Mouse (Mus musculus): Measurements from ENCODE around the gene Ramp2. TPM values are rescaled to one million over a fixed set of nuclear protein-coding genes. Genes with fewer than 3 reads are reported as not detected.
A peak's percentile ranks its signal among the peaks of the same experiment; 100 is the strongest.

Ramp2 gene
- polyA plus RNA-seq, 1 experiment: 2.7 TPM

DNA sequence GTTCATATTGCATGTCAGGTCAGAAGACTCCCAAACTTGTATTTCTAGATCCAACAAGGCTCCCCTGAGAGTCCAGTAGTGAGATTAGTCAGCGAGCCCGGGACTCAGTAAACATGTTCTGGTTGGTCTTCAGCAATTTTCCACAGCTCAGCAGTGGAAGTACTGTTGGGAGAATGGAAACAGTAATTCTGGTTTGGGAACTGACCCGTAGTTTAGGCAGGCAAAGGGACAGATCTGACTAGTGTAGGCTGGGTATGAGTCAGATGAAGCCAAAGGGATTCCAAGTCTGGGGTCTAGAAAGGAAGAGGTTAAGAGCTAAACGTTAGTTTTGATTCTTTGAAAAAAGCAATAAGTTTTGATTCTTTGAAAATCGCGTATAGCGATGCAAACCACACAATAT, 7.1 kb downstream of the Ramp2 start:
- TF ChIP-seq POLR2A (IDR thresholded peaks at IDR 0.05; ENCODE audit: low read depth, low read length) (peak; percentile 37; the same call in 1 of the 2 replicates), CTCF (IDR thresholded peaks at IDR 0.05; ENCODE audit: borderline replicate concordance, insufficient read depth, low read length) (no peak)
- H3K4me1 ChIP-seq (ENCODE audit: control insufficient read depth, insufficient read depth, low read length): peaks cover 3% of the 10 kb centered on the region; the same call in 1 of the 2 replicates
- H3K27ac ChIP-seq (ENCODE audit: insufficient read depth, low read length): peak overlapping the region; percentile 94
- peak overlapping the region; percentile 50 for H3K4me3 ChIP-seq (ENCODE audit: insufficient read depth, low read length)

DNA sequence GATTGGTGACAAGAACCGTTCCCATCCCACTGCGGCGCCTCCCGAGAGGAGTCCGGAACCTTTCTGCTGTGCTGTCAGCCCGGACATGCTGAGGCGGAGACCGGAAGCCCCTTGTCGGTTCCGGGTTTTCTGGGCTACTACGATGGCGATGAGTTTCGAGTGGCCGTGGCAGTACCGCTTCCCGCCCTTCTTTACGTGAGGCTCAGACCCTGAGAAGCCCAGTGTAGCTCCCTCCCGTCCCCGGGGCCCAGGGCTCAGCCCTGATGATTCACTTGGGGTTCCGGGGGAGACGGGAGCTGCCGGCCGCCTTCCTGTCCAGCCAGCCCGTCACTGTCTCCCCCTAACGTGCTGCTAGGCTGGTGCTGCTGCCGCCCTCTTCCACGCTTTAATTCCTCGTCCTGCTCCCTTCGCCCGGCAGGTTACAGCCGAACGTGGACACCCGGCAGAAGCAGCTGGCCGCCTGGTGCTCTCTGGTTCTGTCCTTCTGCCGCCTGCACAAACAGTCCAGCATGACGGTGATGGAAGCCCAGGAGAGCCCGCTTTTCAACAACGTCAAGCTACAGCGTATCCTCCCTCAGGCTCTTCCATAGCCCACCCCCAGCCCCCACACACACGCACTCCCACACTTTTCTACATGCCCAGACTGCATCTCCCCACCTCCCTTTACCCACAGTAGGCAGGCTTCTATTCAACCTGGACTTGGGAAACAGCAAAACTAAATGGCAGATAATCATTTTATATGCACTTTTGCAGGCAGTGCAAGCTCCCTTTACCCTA, 8.0 kb downstream of the Ramp2 start, which contains the start of gene Vps25:
Gene Vps25, plus strand, starts transcription at position 95 of the 777 bp plus-strand sequence.
- Histone ChIP-seq H3K4me3 (ENCODE audit: insufficient read depth, low read length) (peak within 1 kb of the TSS; percentile 79), H3K4me1 (ENCODE audit: control insufficient read depth, insufficient read depth, low read length) (peaks cover 3% of the 10 kb centered on the region; the same call in 1 of the 2 replicates), H3K27ac (ENCODE audit: insufficient read depth, low read length) (peak within 1 kb of the TSS; percentile 94)
- TF ChIP-seq POLR2A (IDR thresholded peaks at IDR 0.05; ENCODE audit: low read depth, low read length) (peak; percentile 88), CTCF (IDR thresholded peaks at IDR 0.05; ENCODE audit: borderline replicate concordance, insufficient read depth, low read length) (no peak)

DNA sequence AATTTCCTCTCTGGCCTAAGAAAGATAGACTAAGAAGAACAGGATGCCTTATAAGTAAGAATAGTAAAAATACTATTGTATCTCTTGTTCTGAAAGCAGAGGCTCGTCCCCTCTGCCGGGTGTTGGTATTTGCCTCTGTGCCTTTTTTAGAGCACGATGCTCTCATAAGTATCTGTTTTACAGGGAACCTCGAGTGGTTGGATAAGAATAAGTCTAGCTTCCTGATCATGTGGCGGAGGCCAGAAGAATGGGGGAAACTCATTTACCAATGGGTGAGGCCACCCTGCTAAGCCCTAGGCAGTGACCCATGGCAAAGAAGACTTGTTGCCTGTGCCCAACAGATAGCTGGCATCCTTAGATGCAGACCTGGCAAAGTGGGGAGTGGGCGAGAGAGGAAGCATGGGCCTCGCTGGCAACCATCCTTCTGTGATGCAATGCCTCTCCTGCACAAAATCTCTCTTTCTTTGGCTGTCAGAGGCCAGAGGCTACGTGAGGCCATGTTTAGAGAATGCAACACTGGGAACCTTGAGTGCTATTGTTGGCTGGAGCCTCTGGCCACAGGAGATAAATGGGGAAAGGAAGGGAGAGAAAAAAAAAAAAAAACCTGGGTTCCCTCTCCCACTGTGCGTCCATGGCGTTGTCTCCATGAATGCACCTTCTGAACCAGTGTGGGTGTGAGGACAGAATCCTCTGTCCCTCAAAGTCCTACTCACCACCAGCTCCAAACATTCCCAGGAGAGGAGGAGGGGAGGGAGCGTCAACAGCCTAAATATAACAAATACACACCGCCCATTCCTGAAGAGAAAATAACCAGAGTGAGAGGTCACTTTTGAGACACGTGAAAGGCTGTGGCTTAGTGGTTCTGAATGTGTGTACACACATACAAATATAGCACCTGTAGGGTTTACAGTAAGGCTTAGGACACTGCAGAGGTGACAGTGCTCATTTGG, 10.3 kb downstream of the Ramp2 start:
- H3K27ac ChIP-seq (ENCODE audit: insufficient read depth, low read length): no peak overlapping the region
- TF ChIP-seq POLR2A (IDR thresholded peaks at IDR 0.05; ENCODE audit: low read depth, low read length) (no peak), CTCF (IDR thresholded peaks at IDR 0.05; ENCODE audit: borderline replicate concordance, insufficient read depth, low read length) (no peak)
- H3K4me1 ChIP-seq (ENCODE audit: control insufficient read depth, insufficient read depth, low read length): peaks cover 8% of the 10 kb centered on the region; the same call in 1 of the 2 replicates
- H3K4me3 ChIP-seq (ENCODE audit: insufficient read depth, low read length): no peak overlapping the region

DNA sequence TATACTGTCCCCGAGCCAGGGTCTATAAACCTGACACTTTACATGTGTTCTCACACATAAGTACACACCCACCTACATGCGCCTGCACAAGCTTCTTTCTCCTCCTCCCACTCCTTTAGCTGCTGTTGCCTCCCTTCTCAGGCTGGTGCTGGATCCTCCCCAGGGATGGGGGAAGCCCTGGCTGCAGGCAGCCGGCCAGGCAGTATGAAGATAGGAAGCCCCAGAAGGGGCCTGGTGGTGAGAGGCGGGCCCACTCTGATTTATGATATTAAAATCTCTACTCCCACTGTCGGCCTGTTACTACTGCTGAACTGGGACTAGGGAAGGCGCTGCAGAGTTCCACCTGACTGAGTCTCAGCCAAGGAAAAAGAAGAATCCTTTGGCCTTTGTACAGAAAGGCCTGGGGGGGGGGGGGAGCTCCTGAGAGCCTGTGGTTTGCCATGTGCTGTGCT, 13.5 kb downstream of the Ramp2 start:
- Histone ChIP-seq H3K4me3 (ENCODE audit: insufficient read depth, low read length) (peak overlapping the region; percentile 44; the same call in 1 of the 2 replicates), H3K27ac (ENCODE audit: insufficient read depth, low read length) (0 out of 2 replicates have a peak overlapping the region, but pooled peaks have one; percentile 43), H3K4me1 (ENCODE audit: control insufficient read depth, insufficient read depth, low read length) (peaks cover 14% of the 10 kb centered on the region; the same call in 1 of the 2 replicates)
- TF ChIP-seq CTCF (IDR thresholded peaks at IDR 0.05; ENCODE audit: borderline replicate concordance, insufficient read depth, low read length): no peak

DNA sequence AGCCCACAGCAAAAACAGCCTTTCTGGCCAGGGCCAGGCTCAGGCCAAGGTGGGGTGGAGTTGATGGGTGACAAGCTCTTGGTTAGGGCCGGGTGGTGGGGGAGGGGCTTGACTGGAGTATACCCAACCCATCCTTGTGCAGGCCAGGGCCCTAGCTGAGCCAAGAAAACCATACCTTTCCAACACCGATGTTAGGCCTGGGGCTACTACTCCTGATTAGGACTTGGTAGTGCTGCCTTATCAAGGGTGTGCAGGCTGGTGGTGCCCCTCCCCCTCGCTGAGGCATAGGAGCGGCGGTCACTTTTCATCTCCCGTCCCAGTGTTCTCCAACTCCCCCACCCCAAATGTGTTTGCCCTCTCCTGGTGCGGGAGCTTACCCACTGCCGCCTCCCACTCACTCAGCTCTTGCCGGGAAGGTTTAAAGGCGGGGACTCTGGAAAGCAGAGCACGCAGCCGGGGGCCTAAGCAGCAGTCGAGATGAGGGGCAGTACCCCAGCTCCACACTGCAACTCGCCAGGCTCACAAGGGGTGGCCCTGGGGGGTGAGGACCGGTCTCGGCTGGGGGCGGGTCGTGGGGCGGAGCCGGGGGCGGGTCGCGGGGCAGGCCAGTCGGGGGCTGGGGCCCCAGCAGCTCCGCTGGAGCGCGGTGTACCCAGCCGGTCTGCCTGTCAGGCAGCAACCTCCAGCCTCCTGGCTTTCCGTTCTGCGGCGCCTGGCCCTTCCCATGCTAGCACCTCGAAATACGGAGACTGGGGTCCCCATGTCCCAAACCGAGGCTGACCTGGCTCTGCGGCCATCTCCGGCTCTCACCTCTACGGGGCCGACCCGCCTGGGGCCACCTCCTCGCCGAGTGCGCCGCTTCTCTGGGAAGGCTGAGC, 14.4 kb downstream of the Ramp2 start, which contains the start of gene Wnk4:
Gene Wnk4, plus strand, starts transcription at position 620 of the 878 bp plus-strand sequence.
- Histone ChIP-seq H3K4me1 (ENCODE audit: control insufficient read depth, insufficient read depth, low read length) (peaks cover 12% of the 10 kb centered on the region; the same call in 1 of the 2 replicates), H3K4me3 (ENCODE audit: insufficient read depth, low read length) (peak within 1 kb of the TSS; percentile 58), H3K27ac (ENCODE audit: insufficient read depth, low read length) (peak within 1 kb of the TSS; percentile 43)
- no peak for TF ChIP-seq CTCF (IDR thresholded peaks at IDR 0.05; ENCODE audit: borderline replicate concordance, insufficient read depth, low read length)
- TF ChIP-seq POLR2A (IDR thresholded peaks at IDR 0.05; ENCODE audit: low read depth, low read length): peak; percentile 75

DNA sequence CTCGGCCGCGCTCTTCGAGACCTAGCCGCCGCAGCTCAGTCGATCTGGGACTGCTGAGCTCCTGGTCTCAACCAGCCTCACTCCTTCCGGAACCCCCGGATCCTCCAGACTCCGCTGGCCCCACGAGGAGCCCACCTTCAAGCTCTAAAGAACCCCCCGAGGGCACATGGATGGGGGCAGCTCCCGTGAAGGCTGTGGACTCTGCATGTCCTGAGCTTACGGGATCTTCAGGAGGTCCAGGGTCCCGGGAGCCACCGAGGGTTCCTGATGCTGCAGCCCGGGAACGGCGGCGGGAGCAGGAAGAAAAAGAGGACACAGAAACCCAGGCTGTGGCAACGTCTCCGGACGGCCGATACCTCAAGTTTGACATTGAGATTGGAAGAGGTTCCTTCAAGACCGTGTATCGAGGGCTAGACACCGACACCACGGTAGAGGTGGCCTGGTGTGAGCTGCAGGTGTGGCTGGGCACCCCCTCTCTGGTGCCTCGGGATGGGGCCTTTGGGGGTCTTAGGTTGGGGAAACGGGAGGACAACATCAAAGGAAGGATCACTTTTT, 15.1 kb downstream of the Ramp2 start:
- Histone ChIP-seq H3K27ac (ENCODE audit: insufficient read depth, low read length) (no peak overlapping the region), H3K4me3 (ENCODE audit: insufficient read depth, low read length) (peak overlapping the region; percentile 58), H3K4me1 (ENCODE audit: control insufficient read depth, insufficient read depth, low read length) (peaks cover 15% of the 10 kb centered on the region; the same call in 1 of the 2 replicates)
- no peak for TF ChIP-seq POLR2A (IDR thresholded peaks at IDR 0.05; ENCODE audit: low read depth, low read length)
- no peak for TF ChIP-seq CTCF (IDR thresholded peaks at IDR 0.05; ENCODE audit: borderline replicate concordance, insufficient read depth, low read length)

DNA sequence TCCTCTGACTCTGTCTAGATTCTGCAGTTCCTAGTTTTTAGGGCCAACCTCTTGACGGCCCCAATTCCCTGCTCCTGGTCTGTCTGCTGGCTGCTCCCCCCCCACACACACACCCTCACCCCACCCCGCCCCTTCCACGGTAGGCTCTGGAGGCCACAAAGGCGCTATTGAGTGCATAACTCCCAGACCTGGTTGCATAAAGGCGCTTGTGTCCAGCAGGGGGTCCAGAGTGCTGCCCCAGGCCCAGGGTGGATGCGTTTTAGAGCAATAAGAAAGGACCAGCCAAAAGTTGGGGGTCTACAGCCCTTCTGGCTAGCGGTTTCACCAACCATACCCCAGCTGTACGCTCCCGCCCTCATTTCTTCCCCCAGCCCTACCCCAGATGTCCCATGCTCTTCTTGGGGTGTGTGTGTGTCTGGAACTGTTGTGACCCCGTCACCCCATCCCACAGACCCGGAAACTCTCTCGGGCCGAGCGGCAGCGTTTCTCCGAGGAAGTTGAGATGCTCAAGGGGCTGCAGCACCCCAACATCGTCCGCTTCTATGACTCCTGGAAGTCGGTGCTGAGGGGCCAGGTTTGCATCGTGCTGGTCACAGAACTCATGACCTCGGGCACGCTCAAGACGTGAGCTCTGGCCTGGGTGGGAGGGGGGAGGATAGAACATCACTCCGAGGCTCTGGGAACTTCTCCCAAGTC, 16.6 kb downstream of the Ramp2 start:
- H3K4me1 ChIP-seq (ENCODE audit: control insufficient read depth, insufficient read depth, low read length): peaks cover 15% of the 10 kb centered on the region; the same call in 1 of the 2 replicates
- H3K4me3 ChIP-seq (ENCODE audit: insufficient read depth, low read length): no peak overlapping the region
- TF ChIP-seq POLR2A (IDR thresholded peaks at IDR 0.05; ENCODE audit: low read depth, low read length) (no peak), CTCF (IDR thresholded peaks at IDR 0.05; ENCODE audit: borderline replicate concordance, insufficient read depth, low read length) (no peak)
- no peak overlapping the region for H3K27ac ChIP-seq (ENCODE audit: insufficient read depth, low read length)

Data from embryonic fibroblast, embryonic 13.5 days (primary cell).